In genomic region chr2:159853891-159854665, GRCm38 (mm10) we compare ENCODE assay signal across 11 mouse cellular contexts.
A peak's percentile ranks its signal among the peaks of the same experiment; 100 is the strongest.
DNase-seq lines count a peak whose midpoint lies in the region.
"Had no signal": no experiment of that assay in that cellular context is flagged by ENCODE, and none has a peak within 500 bp of the region (broad histone marks: within the 10 kb centered on the region; RNA-seq: fewer than 3 reads in every experiment).

No protein-coding gene starts in this region.

- DNase-seq in adrenal gland, postnatal 10 days, result peak; percentile 11
- no peak for DNase-seq in adrenal gland, postnatal 14 days
- peak; percentile 13 for DNase-seq in kidney, postnatal 10 days
- DNase-seq in kidney, adult 18-20 months, result no peak
- DNase-seq in gastrocnemius, postnatal 14 days, result peak; percentile 47
- peak; percentile 1 for DNase-seq in lung, postnatal 14 days
- DNase-seq in frontal cortex, adult 2 months (ENCODE audit: extremely low spot score in 1 of 2, low spot score in 1 of 2), result no peak
- DNase-seq in left cerebral cortex, adult 11 months (ENCODE audit: low spot score), result no peak
- DNase-seq: cerebellum, postnatal 10 days; liver, postnatal 0 days; thymus, postnatal 14 days had no signal

- intact Hi-C loops in gastrocnemius, postnatal 14 days (cut with DNase I; ENCODE audit: low total_unique reads), result no loop called here

Comparison
In these comparisons a context has a peak if more than half of its experiments do, and no peak if none do; other contexts are left out.
1. DNase-seq: peak in adrenal gland, postnatal 10 days (single experiment), kidney, postnatal 10 days (single experiment), gastrocnemius, postnatal 14 days (single experiment) and lung, postnatal 14 days (single experiment); none in adrenal gland, postnatal 14 days (single experiment), kidney, adult 18-20 months (single experiment), frontal cortex, adult 2 months (0 of 2) and left cerebral cortex, adult 11 months (single experiment).